Mouse (Mus musculus): ENCODE measurements around the gene Frmd8.

The Frmd8 gene

DNA sequence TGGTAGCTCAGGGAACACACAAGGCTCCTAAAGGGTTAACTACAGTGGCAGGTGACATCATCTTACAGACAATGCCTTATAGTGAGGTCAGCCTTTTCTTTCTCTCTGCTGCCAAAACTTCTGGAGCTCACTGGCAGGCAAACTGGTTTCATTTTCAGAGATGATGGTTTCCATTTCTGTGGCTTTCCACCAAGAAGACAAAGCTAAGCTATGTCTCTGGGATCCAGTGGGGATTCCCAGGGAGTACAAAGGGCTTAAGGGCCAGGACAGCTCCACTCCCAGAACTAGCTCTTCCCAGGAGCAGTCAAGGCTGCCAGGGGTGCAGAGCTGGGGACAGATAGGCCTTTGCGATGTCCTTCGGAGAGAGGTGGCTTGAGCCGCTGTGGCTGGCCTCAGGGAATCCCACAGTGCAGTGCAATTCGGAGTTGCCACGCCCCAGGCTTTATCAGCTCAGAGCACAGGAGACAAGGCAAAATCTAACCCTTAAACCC, 23.5 kb downstream of the Frmd8 start:
- DNase-seq (ENCODE audit: extremely low read depth, low read depth, low spot score), result no peak

DNA sequence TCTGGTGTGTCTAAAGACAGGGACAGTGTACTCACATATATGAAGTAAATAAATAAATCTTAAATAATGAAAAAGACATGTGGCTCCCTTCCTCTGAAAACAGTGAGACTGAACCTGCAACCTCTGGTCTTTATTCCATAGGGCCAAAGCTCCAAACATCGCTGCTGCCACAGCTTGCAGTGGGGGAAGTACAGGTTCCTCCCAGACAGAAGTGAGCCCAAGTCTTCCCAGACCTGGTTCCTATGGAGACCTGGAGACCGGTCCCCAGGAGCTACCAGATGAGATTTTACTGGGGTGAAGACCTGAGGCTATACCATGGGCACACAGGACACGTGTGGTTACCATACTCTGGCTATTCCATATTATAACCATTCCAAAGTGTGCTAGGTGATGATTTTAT, 24.2 kb downstream of the Frmd8 start:
- no peak for DNase-seq (ENCODE audit: extremely low read depth, low read depth, low spot score)

DNA sequence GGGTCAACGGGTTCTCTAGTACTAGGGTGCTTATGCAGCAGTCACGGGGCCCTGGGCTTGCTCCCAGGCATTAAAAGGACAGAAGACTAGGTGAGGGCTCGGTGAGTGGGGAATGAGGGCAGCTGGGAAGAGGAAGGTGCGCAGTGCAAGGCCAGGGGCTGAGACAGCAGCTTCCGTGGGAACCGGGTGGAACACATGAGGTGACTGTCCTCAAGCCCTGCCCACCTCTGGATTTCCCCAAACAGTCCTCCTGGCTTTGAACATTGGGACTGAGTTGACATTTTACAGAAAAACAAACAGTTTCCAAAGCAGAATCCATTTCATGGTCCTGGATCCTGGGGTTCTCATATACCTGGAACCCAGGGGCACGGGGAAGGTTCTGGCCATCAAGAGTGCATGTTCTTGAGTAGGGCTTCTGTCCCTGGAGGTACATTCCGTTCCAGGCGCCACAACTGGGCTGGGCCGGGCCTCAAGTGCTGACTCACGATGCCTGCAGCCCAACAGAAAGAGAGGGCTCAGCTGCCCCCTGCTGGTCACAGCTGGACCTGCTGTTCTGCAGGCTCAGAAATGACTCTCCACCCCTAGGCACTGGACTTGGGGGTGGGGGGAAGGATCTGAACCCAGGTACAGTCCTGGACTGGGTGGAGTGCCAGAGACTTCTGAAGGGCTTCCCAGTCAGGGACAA, 25.1 kb downstream of the Frmd8 start:
- DNase-seq (ENCODE audit: extremely low read depth, low read depth, low spot score), result no peak

DNA sequence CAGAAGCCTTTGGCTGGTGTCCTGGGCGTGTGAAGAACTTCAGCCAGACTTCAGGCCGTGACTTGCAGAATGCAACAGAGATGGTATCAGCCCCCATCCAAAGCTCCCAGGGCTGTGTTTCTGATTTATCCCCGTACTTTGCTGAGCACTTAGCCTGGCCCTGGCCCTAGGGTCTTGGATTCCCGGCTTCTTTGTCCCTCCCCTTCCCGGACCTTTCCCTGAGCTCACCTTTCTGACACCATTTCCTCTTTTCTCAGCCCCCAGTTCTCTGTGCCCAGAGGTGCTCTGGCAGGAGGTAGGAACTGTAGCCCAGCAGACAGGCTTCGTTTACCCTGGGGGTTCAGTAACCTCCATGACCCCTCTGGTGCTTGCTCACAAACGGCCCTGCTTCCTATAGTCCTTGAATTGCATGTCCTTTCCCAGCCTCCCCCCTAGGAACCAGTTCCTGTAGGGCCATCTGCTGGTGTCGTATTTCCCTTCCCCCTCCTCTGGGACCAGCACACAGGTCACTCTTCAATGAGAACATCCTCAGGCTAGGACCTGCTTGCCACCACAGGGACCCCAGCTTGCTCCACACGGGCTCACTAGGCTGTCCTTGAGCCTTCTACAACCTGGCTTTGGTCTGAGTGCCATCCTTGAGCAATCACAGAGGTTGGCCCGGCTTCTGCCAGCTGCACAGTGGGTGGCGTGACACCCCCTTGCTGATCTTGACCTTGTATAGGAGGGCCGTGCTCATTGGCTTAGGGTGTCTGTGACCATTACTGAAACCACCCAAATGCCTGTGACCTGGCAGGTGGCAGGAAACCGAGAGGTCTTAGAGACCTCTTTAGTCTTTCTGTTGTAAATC, 26.0 kb downstream of the Frmd8 start:
- no peak for DNase-seq (ENCODE audit: extremely low read depth, low read depth, low spot score)

DNA sequence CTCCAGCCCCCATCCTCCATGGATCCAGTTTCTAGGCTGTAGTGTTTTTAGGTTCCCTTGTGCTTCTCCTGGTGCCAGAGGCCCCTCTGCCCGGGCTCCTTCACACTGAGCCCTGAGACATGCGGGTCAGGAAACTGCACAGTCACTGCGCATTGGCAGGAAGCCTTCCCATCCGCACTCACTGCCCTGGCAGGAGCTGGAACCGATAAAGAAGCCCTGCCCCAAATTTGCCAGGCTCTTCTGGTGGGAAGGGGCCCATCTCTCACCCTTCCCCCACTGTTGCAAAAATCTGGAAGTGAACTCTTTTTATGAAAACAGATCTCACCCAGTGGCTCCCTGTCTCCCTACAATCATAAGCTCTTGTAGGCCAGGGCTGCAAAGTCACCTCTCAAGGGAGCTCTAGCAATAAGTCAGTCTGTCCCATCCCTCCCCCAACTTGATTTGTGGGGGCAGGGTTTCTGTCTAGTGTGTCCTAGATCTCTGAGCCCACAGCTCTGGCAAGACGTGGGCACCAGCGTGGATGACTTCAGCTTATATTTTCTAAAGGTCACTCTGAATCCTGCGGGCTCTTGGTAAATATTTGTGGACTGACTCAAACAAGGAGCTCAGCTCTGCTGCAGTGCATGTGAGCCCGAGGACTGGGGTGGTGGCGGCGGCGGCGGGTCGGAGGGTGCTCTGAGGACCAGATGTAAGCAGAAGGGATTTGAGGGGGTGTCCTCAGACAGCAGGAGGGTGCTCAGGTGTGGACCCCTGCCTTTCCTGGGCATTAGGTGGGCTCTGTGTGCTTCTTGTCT, 26.8 kb downstream of the Frmd8 start:
- no peak for DNase-seq (ENCODE audit: extremely low read depth, low read depth, low spot score)

DNA sequence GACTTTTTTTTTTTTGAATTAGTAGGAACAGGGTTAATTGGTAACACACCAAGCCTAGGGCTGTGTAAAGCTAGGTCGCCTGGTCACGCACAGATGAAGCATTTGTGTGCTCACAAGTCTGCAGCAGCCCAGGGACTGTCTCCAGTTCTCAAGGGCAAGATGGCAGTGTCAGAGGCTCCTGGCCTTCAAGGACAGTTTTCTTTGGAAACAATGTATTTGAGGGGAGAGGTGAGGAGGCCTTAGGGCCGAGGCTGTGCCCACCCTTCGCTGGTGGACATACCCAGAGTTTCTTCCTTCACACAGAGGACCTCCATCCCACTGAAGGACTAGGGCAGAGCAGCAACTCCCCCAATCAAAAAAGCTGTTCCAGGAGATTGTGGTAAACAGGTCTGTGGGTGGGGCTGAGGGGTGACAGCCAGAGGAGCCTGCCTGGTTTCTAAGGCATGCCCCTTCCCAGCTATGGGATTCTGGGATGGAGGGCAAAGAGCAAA, 27.7 kb downstream of the Frmd8 start:
- no peak for DNase-seq (ENCODE audit: extremely low read depth, low read depth, low spot score)

DNA sequence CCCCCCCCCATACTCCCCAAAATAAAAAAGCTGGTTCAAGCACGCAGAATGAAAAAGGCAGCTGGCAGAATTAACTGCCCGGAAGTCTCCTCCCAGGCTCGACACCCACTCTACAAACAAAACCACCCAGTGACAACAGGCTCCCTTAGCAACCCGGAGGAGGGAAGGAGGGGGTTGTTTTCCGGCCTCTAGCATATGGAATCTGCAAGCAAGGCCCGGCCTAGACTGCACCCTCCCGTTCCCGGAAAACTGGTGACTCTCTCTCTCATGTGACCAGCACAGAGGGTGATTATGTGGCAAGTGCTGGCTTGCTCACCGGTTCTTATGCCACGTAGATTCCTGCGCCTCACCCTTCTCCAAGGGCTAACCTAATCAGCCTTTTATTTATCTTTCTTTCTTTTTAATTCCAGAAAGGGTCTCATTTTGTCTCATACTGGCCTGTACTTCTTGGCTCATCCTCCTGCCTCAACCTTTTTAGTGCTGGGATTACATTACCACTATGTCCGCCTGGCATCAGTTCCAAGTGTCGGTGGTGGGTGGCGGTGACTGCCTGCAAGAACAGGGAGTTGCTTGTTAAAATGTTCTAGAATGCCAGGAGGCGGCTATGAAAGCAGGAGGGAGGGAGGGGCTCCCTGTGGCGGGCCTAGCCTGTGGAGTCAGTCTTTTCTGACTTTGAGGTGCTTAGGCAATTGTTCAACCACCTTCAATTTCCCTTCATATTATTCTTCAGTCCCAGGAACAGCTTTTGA, 28.3 kb downstream of the Frmd8 start:
- DNase-seq (ENCODE audit: extremely low read depth, low read depth, low spot score), result peak; percentile 92

DNA sequence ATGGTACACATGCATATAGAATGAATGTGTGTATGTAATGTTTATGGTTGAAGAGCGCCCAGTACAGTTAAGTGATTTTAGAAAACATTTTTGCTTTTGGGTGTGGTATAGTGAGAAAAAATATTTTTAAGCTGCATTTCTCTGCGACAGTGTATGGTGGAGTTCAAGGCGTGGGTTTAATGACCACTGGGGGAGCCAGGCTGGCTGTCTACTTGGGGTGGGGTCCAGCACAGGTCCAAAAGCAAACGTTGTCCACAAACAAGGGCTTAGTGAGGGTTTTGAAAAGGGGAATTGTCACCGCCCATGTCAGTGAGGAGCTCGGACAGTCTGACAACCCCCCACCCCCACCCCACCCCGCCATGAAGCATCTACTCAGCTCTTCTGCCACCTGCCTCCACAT, 28.9 kb downstream of the Frmd8 start:
- no peak for DNase-seq (ENCODE audit: extremely low read depth, low read depth, low spot score)

DNA sequence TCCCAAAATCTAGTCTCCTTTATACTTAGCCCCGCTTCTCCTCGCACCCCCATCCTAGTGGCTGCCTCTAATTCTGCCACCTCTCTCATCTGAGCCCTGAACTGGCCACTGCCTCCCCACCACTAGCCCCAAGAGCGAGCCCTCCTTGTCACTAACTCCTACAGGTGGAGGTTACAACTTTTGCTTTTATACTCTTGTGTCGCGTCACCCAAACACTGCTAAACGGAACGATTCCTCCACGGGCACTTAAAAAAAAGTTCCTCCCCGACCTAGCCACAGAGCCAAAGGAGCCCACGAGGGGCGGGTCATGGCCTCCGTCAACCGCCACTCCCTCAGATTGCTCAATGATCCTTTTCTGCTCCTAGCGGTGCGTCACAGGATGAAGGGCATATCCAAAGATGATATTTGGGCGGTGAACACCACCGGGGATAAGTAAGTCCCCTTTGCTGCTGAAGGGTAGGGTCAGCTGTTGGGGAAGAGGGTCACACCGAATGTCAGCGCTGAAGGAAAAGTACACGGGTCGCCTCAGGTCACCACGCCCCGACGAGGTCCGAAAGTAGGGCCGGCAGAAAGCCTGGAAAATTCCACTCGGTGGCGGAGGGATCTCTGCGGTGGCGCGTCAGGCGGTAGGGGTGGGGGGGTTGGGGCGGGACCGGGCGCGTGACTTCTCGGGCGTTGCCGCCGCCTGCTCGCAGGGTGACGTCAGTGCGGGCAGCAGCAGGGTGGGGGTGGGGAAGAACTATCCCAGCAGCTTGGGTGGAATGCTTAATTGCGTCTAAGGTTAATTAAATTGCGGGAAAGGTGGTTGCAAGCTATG, 29.5 kb downstream of the Frmd8 start:
- no peak for DNase-seq (ENCODE audit: extremely low read depth, low read depth, low spot score)

DNA sequence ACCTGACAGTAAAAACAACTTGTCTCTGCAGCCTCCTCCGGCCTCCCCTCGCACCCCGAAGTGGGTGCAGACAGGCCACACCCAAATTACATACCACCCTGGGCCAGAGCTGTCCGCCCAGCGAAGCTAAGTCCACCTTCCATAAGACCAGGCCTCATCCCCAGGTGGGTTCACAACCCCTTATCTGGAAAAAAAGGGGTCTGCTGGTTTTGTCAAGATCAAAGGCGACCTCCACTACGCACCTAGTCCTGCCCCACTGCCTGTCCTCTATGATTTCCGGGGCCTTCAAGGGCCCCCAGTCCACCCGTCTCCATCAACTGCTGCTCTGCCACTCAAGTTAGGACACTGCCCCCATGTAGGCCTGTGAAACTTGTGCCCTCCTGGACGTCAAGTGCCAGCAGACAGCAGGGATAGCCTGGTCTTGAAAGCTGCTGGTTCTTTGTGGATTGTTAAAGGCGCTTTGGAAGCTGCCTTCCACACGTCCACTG, 30.2 kb downstream of the Frmd8 start:
- DNase-seq (ENCODE audit: extremely low read depth, low read depth, low spot score), result no peak

DNA sequence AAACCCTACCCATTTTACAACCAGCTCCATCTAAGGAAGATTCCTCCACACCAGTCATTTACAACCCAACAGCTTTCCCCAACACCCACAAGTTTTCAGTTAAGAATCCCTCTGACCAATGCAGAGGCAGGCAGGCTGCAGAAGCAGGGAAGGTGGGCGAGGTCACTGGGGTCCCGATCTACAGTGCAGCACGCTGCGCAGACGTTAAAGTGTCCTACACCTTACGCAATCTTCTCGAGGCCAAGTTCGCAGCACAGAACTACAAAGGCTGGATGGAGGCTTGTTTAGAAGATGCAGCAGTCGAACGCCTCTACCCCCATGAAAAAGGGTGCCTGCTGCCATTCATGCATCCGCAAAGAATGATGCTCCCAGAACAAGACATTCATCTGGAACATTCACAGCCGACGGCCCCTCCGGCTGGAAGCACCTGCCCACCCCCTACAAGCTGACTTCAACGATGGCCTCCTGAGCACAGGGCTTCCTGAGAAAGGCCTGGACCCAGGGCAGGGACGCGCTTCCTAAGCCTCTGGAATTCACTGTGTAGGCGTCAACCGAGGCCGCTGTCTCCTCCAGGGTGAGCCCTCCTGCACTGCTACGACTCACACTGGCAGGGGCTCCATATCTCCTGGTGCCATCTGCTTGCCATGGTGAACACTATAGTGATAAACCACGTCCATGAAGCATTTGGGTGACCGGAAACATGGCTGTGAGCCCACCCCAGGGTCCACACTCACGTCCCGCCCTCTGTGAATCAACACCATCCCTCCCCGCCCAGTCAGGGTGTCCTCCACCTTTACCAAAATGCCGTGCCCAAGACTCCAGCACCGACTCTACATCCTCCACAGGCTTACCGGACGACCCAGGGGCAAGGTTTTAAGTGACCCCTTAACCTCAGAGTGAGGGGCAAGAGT, 31.0 kb downstream of the Frmd8 start:
- DNase-seq (ENCODE audit: extremely low read depth, low read depth, low spot score), result no peak

DNA sequence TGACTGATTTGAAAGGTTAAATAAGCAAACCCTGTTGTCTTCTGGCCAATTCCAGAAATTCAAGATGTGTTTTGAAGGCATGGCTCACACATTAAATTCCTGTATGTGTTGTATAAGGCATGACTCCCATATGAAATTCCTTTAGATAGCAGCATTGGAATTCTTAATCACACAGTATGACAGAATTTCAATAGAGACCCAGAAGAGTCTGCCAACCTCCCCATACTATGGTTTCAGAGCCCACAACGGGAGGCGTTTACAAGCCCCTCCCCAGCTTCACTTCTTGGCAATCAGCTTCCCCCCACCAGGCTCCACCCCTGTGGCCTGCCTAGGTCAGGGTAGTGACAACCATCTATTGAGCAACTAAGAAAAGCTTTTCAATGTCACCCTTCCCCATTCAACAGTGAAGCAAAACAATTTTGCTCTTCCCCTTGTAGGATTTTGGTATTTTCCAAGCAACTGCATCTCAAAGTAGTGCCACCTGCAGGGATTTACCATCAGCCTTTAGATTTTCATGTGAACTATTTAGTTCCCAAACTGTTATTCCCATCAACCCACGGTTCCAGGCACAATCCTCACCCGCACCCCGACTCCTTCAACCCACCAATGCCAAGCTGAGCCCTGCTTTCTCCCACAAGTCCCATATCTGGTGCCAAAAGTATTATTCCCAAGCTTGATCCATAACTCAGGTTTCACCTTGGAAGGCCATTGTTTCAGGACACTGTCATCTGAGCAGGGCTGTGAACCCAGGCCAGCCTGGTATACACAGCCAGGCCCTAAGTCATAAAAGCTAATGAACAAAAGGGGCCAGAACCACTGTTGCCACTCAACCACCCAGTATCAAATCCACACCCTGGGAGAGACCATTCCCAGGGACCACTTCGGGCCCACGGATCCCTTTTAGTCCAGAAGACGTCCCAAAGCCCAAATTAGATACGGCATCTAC, 32.0 kb downstream of the Frmd8 start:
- no peak for DNase-seq (ENCODE audit: extremely low read depth, low read depth, low spot score)

DNA sequence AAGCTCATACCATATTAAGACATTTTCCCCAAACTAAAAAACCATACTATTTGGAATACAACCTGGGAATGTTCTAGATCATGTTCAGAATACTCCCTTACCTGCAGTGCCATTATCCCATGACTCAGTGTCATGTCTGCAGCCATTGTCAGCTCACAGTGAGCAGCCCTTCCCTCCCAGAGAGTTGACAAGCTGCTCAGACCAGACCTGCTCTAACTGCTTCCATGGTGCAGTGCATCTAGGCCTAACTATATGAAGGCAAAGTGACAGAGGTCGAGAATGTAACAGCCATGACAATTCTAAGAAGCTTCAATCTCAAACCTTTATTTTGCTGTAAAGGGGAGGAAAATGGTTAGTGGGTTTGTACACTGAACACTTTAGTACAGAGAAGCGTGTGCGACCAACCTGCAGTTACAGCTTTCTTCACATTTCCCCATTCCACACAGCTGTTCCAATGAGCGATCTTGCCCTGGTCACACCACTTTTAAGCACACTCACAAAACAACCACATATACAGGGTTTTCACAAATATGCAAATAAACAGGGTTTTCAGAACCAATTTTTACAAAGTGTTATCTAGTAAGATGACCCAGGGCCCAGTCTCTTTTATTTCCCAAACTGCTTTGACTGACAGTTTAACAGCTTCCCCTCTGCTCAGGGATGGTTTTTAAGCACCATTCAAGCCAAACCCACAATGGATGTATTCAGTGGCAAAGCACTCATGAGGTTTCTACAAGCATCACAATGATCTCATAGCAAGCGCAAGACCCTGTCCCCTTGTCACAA, 32.9 kb downstream of the Frmd8 start:
- DNase-seq (ENCODE audit: extremely low read depth, low read depth, low spot score), result no peak

DNA sequence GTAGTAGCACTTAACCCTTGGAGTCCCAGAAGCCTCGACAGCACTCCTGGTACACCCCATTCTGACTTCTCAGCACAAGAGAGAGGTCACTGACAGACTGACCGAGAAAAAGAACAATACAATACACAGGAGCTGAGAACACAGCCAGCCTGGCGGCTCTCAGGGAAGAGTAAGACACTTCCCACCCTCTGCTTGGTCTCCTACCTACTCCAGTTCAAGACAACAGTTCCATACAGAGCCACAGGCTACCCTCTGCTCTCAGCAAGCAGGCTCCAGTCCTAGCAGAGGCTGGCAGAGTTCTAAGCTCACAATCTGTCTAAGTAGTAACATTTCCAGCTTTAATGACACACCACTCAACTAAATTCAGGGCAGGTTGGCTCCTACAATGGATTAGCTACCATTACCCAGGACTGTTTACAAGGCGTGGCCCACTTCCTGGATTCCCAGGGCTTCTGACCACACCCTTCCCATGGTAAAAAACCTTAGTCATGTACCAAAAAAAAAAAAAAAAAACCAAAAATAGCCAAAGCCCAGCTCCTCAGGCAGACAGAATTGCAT, 33.6 kb downstream of the Frmd8 start:
- DNase-seq (ENCODE audit: extremely low read depth, low read depth, low spot score), result no peak

DNA sequence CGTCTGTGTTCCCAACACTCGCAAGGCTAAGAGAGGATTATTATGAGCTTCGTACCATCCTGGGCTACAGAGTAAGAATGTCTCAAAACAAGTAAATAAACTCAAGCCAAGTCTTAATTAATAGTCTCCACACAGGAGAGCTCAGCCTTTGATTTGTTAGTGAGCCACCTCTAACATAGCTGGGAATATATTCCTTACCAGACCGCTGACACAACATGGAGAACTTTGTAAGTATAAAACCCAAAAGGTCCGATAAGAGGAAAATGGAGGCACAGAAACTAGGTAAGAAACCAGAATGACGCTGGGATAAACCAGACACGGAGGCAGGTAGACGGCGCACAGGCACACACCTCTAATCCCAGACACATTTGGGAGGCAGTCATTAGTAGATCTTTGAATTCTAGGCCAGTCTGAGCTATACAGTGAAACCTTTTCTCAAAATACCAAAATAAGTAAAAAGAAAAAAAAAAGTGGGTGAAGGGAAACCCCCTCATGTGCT, 34.1 kb downstream of the Frmd8 start:
- no peak for DNase-seq (ENCODE audit: extremely low read depth, low read depth, low spot score)

Data from fat pad, adult 2 months (tissue).